Mouse (Mus musculus): ENCODE measurements around the gene Vps51. TPM values are rescaled to one million over a fixed set of nuclear protein-coding genes. Genes with fewer than 3 reads are reported as not detected.

Gene Vps51
- 20.2 and 24.9 TPM in 2 replicates for polyA plus RNA-seq (2012; rRNA removed)

GRCm38 (mm10) chr19:6076564-6077393, at the start of gene Vps51:
Vps51 (minus strand) TSS chr19:6077231.

GRCm38 (mm10) chr19:6117986-6118676, 41.1 kb upstream of the Vps51 start, which contains the start of gene Sac3d1:
Sac3d1 (minus strand) TSS chr19:6118650.

DNA sequence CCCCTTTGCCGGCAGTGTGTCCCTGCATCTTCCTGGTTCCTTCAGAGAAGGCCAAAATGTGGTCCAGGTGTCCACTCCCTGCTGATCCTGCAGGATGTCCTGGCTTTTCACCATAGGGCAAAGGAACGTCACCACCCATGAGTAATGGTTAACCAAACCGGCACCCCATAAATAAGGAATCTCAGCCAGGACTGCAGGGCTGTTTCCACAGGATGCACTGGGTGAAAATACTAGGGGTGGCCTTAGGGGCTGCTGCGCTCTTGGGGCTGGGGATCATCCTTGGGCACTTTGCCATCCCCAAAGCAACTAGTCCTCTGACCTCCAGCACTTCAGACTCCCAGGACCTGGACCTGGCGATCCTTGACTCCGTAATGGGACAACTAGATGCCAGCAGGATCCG, 28.6 kb upstream of the Vps51 start, which contains the start of gene Naaladl1:
Naaladl1 (plus strand) TSS at position 197 of the 400 bp plus-strand sequence.

DNA sequence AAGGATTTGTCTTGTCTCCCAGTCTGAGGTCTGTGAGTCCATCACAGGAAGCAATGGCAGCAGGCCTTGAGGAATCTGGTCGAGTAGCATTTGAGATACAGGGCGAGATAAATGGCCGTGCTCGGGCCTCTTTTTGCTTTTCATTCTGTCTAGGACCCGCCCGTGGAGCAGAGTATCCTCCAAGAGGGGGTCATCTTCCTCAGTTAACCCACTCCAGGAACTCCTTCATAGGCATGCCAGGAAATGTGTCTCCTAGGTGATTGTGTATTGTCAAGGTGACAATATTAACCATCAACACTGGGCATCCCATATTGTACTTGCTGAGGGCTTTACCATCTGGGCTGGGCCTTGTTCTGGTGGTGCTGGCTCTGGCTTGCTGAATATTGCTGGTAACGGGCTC, 17.1 kb upstream of the Vps51 start, which contains the start of gene AC131692.1:
AC131692.1 (plus strand) TSS at position 301 of the 400 bp plus-strand sequence.

DNA sequence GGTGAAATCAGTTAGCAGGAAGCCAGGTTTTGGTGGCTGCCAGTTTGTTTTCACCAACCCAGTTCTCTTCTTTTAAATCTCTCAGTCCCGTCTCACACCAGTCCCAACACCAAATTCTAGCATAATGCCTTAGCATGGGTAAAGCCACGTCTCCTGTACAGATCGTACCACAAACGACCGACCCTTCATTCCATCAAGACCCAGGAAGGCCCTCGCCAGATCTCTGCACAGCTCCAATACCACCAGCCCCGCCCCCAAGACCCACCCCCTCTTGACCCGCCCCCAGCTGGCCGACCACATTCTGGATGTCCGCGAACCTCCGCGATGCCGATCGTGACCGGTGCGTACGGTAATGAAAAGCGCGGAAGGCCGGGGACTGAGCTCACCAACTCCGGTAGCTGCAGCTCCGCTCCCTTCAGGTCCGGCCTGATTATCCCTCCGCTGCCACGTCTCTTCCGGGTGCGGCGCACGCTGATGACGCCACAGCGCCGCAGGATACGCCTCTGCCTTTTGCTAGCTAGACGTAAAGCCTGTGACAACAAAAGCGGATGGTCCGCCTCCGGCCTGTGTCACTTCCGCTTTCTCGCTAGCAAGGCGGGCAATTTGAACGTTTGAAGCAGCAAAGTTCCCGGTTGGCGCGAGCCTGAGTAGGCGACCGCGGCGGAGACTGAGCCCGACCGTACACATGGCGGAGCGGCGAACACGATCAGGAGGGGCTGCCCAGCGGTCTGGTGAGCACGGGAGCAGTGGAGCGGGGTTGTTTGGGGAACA, 7.6 kb upstream of the Vps51 start, which contains the start of the genes Zfpl1 and Cdca5:
Zfpl1 (minus strand) TSS at position 479 of the 771 bp plus-strand sequence.
Cdca5 (plus strand) TSS at position 506 of the 771 bp plus-strand sequence.

GRCm38 (mm10) chr19:6082156-6082555, 5.1 kb upstream of the Vps51 start, which contains the start of gene Gm28374:
Gm28374 (minus strand) TSS chr19:6082256.

GRCm38 (mm10) chr19:6079983-6080480, 3.0 kb upstream of the Vps51 start, which contains the start of gene Tmem262:
Tmem262 (plus strand) TSS chr19:6080033.

GRCm38 (mm10) chr19:6067724-6068415, 9.2 kb downstream of the Vps51 start, which contains the start of gene Tm7sf2:
Tm7sf2 (minus strand) TSS chr19:6068373.

GRCm38 (mm10) chr19:6061021-6061533, 16.0 kb downstream of the Vps51 start, which contains the start of gene Znhit2:
Znhit2 (plus strand) TSS chr19:6061192.

DNA sequence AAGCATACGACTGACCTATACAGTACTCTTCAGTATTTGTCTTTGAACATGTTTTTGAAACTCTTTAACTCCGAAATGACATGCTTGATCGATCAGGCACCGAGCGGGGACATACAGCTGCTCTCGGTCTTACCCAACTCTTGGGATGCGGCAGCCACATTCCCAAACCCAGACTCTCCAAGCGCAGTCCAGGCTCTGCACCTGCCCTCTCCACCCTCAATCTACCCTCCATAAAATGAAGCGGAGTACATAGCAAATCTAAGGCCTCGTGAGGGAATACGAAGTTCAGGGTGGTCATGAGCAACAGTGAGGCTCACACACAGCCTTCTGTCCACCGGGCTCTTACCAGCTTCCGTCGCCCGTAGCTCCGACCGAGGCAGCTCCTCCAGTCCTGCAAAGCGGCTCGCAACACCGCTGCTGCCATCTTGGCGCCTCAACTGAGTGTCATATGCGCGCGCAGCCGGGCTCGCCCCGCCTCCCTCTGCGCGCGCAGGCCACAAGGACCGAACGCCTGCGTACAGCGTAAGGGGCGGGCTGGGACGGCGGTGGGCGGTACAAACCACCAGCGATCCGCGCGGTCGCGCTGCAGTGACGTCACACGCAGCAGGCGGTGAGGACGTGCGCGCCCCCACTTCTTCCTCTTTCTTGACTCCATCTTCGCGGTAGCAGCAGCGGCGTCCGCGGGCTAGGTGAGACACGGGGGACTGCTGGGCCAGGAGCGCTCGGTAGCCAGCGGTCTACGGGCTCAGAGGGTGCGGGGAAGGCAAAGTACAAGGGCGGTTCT, 19.5 kb downstream of the Vps51 start, which contains the start of the genes Mrpl49 and Fau:
Mrpl49 (minus strand) TSS at position 473 of the 784 bp plus-strand sequence.
Fau (plus strand) TSS at position 532 of the 784 bp plus-strand sequence.

GRCm38 (mm10) chr19:6046294-6047153, 30.5 kb downstream of the Vps51 start, which contains the start of gene Syvn1:
Syvn1 (plus strand) TSS chr19:6046576.

Other genes starting within 250 kb of the Vps51 start
- gene Frmd8, start 202.0 kb downstream of the Vps51 start, polyA plus RNA-seq (2012; rRNA removed), result 5.5 and 6.7 TPM in 2 replicates
- 10.8 and 11.3 TPM in 2 replicates for gene Slc25a45, start 199.4 kb downstream of the Vps51 start, polyA plus RNA-seq (2012; rRNA removed)
- gene Tigd3, start 183.1 kb downstream of the Vps51 start, polyA plus RNA-seq (2012; rRNA removed), result 1.1 and 1.4 TPM in 2 replicates
- 31.6 and 33.1 TPM in 2 replicates for gene Dpf2, start 164.2 kb downstream of the Vps51 start, polyA plus RNA-seq (2012; rRNA removed)
- gene Cdc42ep2, start 152.4 kb downstream of the Vps51 start, polyA plus RNA-seq (2012; rRNA removed), result 3.1 and 3.5 TPM in 2 replicates
- gene Pola2, start 113.0 kb downstream of the Vps51 start, polyA plus RNA-seq (2012; rRNA removed), result 32.2 and 32.9 TPM in 2 replicates
- gene Slc22a20, start 91.1 kb downstream of the Vps51 start, polyA plus RNA-seq (2012; rRNA removed), result 0.05 and 0.07 TPM in 2 replicates
- 16.0 and 18.9 TPM in 2 replicates for gene Capn1, start 61.3 kb downstream of the Vps51 start, polyA plus RNA-seq (2012; rRNA removed)
- 12.0 and 13.7 TPM in 2 replicates for gene Syvn1, start 30.7 kb downstream of the Vps51 start, polyA plus RNA-seq (2012; rRNA removed)
- gene Mrpl49, start 19.4 kb downstream of the Vps51 start, polyA plus RNA-seq (2012; rRNA removed), result 22.4 and 23.7 TPM in 2 replicates
- 1,008 and 1,075 TPM in 2 replicates for gene Fau, start 19.4 kb downstream of the Vps51 start, polyA plus RNA-seq (2012; rRNA removed)
- 18.6 and 20.3 TPM in 2 replicates for gene Znhit2, start 16.0 kb downstream of the Vps51 start, polyA plus RNA-seq (2012; rRNA removed)
- 74.1 and 93.2 TPM in 2 replicates for gene Tm7sf2, start 8.9 kb downstream of the Vps51 start, polyA plus RNA-seq (2012; rRNA removed)
- not detected in 2 replicates for gene Tmem262, start 2.8 kb upstream of the Vps51 start, polyA plus RNA-seq (2012; rRNA removed)
- 0.26 and 0.29 TPM in 2 replicates for gene Gm28374, start 5.0 kb upstream of the Vps51 start, polyA plus RNA-seq (2012; rRNA removed)
- gene Zfpl1, start 7.7 kb upstream of the Vps51 start, polyA plus RNA-seq (2012; rRNA removed), result 18.7 and 21.2 TPM in 2 replicates
- gene Cdca5, start 7.8 kb upstream of the Vps51 start, polyA plus RNA-seq (2012; rRNA removed), result 11.0 and 11.4 TPM in 2 replicates
- gene AC131692.1, start 17.2 kb upstream of the Vps51 start, polyA plus RNA-seq (2012; rRNA removed), result 0.14 and 0.23 TPM in 2 replicates
- gene Naaladl1, start 28.6 kb upstream of the Vps51 start, polyA plus RNA-seq (2012; rRNA removed), result 2.1 TPM in 2 replicates
- 12.5 and 12.8 TPM in 2 replicates for gene Sac3d1, start 41.4 kb upstream of the Vps51 start, polyA plus RNA-seq (2012; rRNA removed)
- 32.0 and 35.8 TPM in 2 replicates for gene Snx15, start 51.1 kb upstream of the Vps51 start, polyA plus RNA-seq (2012; rRNA removed)
- 1.4 and 1.5 TPM in 2 replicates for gene Batf2, start 63.8 kb upstream of the Vps51 start, polyA plus RNA-seq (2012; rRNA removed)
- 16.7 and 18.5 TPM in 2 replicates for gene Arl2, start 64.3 kb upstream of the Vps51 start, polyA plus RNA-seq (2012; rRNA removed)
- gene Majin, start 107.2 kb upstream of the Vps51 start, polyA plus RNA-seq (2012; rRNA removed), result 0.05 TPM in 2 replicates
- not detected in 2 replicates for gene Gpha2, start 149.1 kb upstream of the Vps51 start, polyA plus RNA-seq (2012; rRNA removed)
- gene Ppp2r5b, start 158.6 kb upstream of the Vps51 start, polyA plus RNA-seq (2012; rRNA removed), result 4.8 and 5.2 TPM in 2 replicates
- 5.6 and 6.8 TPM in 2 replicates for gene Atg2a, start 164.4 kb upstream of the Vps51 start, polyA plus RNA-seq (2012; rRNA removed)
- 57.5 and 76.1 TPM in 2 replicates for gene Ehd1, start 199.5 kb upstream of the Vps51 start, polyA plus RNA-seq (2012; rRNA removed)
- 4.2 and 5.4 TPM in 2 replicates for gene Cdc42bpg, start 229.2 kb upstream of the Vps51 start, polyA plus RNA-seq (2012; rRNA removed)

Measured in liver, embryonic 18 days (tissue).